Mouse (Mus musculus): ENCODE results near the gene Nebl. TPM values are rescaled to one million over a fixed set of nuclear protein-coding genes. Genes with fewer than 3 reads are reported as not detected.

The Nebl gene
- total RNA-seq (2017): 0.11 to 4.9 TPM (median 0.38 TPM) in 3 replicates

- no peak for ATAC-seq (replicated peaks; ENCODE audit: insufficient number of reproducible peaks, low FRiP score, low TSS enrichment, poor library complexity, severe bottlenecking)
Observed at GRCm38 (mm10) chr2:17730957-17731830, at the start of gene Nebl. Nebl (minus strand) TSS chr2:17731464.

DNA sequence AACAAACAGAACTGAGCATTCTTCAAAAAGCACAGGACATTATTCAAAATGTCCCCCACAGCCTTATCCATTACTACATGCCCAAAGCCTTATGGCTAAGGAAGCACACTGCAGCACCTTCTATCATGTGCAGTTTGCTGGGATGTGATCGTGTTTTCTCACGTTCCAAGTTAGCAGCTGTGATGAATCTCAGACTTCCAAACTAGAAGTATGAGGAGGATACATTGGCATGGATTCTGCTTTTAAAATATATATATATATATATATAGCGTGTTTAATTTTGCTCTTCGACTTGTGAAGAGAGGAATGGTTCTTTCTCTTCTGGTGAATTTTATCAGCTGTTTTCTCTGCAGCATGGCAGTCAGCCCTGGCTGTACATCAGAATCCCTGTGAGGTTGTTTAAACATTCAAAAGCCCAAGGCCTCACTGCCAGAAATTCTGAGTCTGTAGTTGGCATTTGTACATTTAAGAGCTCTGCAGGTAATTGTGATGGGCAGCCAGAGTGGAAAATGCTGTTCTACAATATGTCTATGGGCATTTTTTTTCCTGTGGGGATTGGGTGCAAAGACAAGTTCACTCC is 39.1 kb upstream of the Nebl start:
- no peak for ATAC-seq (replicated peaks; ENCODE audit: insufficient number of reproducible peaks, low FRiP score, low TSS enrichment, poor library complexity, severe bottlenecking)

- ATAC-seq (replicated peaks; ENCODE audit: insufficient number of reproducible peaks, low FRiP score, low TSS enrichment, poor library complexity, severe bottlenecking): no peak
Observed at GRCm38 (mm10) chr2:17769242-17769755, 38.0 kb upstream of the Nebl start.

DNA sequence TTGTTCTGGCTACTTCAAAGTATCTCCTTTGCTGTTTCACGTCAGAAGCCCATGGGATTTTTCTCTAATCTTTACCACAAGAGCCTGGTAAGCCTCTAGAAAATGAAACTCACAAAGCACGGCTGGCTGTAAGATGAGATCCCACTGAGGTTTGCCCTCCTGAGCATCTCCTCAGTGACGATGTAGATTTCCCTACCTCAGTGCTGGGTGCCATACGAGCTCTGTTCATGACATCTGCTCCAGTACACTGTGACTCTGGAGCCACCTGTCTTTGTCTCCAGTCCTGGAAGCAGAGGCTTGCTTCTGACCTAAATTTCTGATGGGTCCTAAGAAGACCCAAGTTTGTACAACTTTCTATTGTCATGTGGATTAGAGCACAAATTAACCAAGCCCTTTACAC is 25.0 kb upstream of the Nebl start:
- ATAC-seq (replicated peaks; ENCODE audit: insufficient number of reproducible peaks, low FRiP score, low TSS enrichment, poor library complexity, severe bottlenecking): no peak

GRCm38 (mm10) chr2:17742051-17742763 is 10.9 kb upstream of the Nebl start:
- ATAC-seq (replicated peaks; ENCODE audit: insufficient number of reproducible peaks, low FRiP score, low TSS enrichment, poor library complexity, severe bottlenecking): no peak

DNA sequence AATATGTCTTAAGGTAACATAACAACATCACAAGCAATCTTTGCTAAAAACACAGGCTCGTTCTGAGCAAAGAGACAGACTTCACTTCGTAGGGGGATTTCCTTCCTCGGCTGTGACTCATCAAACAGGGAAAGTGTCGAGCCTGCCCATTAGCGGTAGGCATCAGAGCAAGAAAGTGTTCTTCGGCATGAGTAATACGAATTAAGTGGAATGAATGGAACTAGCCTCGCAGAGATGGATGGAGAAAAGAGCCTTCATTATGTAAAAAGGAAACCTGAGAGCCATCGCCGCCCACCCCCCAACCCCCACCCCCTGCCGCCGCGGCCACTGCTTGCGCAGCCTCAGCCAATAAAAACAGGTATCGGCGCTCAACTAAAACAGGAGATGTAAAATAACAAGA is 10.3 kb upstream of the Nebl start:
- no peak for ATAC-seq (replicated peaks; ENCODE audit: insufficient number of reproducible peaks, low FRiP score, low TSS enrichment, poor library complexity, severe bottlenecking)

DNA sequence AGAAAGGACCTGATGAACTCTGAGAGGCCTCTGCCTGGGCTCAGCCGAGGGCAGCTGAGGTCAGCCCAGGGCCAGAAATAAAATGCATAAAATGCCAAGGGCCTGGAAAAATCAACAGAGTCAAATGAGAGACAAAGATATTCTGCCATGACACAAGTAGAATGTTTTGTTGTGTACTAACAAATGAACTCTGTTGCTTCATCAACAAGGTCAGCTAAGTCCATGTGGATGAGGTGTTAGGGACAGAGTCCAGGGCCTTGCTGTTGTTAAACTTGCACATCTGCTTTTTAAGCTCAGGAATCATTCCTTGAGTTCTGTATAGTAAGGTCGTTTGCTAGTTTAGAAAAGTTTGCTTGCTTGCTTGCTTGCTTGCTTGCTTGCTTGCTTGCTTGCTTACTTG is 9.2 kb upstream of the Nebl start:
- no peak for ATAC-seq (replicated peaks; ENCODE audit: insufficient number of reproducible peaks, low FRiP score, low TSS enrichment, poor library complexity, severe bottlenecking)

DNA sequence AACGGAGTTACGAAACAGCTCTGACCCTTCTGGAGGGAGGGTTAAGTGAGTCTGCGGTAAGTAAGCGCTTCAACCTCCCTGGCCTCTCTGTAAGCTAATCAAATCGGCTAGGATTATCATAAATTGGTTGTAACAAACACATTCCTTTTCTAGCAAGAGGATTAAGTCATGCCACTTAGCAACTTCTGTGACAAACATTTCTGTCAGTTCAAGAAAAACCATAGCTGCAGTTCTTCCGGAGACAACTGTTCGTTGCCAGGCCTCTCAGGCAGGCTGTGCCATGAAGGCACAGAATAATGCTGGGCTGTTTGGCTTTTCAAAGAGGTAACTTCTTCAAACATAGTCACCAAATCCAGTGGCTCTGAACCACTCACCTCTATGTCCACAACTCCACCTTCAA is 946 bp upstream of the Nebl start:
- no peak for ATAC-seq (replicated peaks; ENCODE audit: insufficient number of reproducible peaks, low FRiP score, low TSS enrichment, poor library complexity, severe bottlenecking)

DNA sequence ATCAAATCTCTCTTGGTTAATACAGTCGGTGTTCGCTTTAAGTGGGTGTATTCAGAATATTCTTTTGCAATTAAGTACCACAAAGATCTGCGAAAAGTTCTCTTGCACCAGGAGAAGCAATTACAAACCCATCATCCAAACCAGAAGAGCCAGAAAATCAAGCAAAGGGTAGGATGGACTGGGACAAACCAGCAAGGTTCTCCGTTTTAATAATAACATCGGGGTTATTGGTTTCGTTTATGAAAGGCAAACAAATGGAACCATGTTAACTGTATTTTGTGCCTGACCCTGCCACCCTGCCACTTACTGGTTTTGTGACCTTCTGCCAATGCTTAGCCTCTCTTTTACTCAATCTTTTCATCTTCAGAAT is 552 bp upstream of the Nebl start:
- ATAC-seq (replicated peaks; ENCODE audit: insufficient number of reproducible peaks, low FRiP score, low TSS enrichment, poor library complexity, severe bottlenecking): no peak

GRCm38 (mm10) chr2:17730648-17730956 is 662 bp downstream of the Nebl start:
- ATAC-seq (replicated peaks; ENCODE audit: insufficient number of reproducible peaks, low FRiP score, low TSS enrichment, poor library complexity, severe bottlenecking): no peak

DNA sequence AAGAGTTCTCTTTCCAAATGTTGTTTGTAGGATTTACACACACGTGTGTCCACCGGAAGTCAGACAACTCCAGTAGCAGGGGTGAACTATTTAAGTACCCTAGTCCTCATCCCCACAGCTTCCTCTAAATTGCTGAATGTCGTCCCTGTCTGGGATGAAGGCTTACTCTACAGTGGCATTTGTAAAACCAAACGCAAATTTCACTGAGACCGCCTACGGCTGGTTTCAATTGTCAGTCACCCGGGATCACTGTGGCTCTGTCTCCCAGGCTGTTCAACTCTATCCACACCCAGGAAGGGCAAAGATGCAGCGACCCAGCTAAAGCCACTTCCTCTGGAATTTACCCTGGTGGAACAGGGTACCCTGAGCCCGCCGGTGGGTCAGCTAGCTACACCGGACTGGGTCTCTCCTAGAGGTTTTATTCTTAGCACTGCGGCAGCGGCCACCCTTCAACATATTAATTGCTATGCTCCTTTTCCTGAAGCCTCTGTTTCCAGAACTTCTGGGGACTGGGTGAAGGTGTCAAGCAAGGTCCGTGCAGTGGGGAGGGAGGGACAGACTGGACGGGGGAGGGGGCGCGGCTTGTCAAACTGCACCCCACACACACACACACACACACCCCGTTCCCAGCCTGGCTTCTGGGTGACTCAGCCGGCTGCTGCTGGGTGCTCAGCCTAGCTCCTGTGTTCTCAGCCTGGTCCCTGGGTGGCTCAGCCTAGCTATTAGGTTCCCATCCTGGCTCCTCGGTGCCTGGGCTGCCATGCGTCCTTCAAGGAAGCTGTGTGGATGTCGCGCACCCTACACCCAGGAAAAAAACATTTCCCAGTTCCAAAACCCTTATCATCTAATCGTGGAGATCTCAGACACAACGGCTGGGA is 1.3 kb downstream of the Nebl start:
- no peak for ATAC-seq (replicated peaks; ENCODE audit: insufficient number of reproducible peaks, low FRiP score, low TSS enrichment, poor library complexity, severe bottlenecking)

- no peak for ATAC-seq (replicated peaks; ENCODE audit: insufficient number of reproducible peaks, low FRiP score, low TSS enrichment, poor library complexity, severe bottlenecking)
Observed at GRCm38 (mm10) chr2:17724405-17724804, 6.9 kb downstream of the Nebl start.

GRCm38 (mm10) chr2:17723268-17724019 is 7.8 kb downstream of the Nebl start:
- no peak for ATAC-seq (replicated peaks; ENCODE audit: insufficient number of reproducible peaks, low FRiP score, low TSS enrichment, poor library complexity, severe bottlenecking)

DNA sequence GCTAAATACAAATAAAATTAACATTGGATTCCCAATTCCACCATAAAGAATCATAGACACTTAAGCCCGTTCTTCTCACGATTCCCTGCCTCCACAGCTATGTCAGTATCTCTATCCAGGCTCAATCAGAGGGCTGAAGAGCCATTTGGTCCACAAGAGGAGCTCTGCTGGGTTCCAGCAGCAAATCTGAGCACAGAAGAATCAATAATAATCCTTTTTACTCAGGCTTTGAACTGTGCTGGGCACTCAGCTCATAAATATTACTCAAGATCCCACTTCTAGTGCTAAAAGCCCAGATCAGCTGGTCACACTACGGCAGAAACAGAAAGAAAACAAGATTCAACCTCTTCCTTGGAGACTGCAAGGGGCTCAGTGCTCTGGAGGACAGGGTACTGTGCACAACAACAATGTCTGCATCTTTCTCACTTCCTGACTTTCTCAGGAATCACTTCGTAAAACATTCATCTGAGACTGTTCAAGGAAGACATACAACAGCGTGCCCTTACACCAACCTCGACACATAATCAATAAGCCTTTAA is 10.0 kb downstream of the Nebl start:
- no peak for ATAC-seq (replicated peaks; ENCODE audit: insufficient number of reproducible peaks, low FRiP score, low TSS enrichment, poor library complexity, severe bottlenecking)

- ATAC-seq (replicated peaks; ENCODE audit: insufficient number of reproducible peaks, low FRiP score, low TSS enrichment, poor library complexity, severe bottlenecking): no peak
Observed at GRCm38 (mm10) chr2:17718281-17718680, 13.0 kb downstream of the Nebl start.

GRCm38 (mm10) chr2:17717200-17717599 is 14.1 kb downstream of the Nebl start:
- no peak for ATAC-seq (replicated peaks; ENCODE audit: insufficient number of reproducible peaks, low FRiP score, low TSS enrichment, poor library complexity, severe bottlenecking)

DNA sequence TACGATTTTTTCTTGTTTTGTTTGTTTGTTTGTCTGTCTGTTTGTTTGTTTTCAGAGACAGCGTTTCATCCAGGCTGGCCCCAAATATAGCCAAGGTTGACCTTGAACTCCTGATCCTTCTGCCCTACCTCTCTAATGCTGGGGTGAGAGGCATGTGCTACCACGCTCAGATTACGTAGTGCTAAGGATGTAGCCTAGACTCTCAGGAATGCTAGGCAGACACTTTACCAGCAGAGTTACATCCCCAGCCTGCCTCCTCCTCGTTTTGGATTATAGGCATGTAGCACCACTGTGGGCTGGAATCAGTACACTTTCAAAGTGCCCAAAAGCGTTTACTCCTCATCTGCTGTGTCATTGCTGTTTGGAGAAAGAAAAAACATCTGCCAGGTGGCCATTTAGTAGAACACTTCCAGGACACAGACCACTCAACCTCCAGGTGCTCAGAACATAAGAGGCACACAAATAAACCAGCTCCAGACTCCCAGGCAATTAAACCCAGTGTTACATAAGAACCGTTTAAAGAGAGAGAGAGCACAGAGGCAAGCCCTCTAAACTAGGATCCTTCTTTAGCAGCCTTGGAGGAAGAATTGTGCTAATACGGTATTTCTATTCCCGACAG is 16.0 kb downstream of the Nebl start:
- ATAC-seq (replicated peaks; ENCODE audit: insufficient number of reproducible peaks, low FRiP score, low TSS enrichment, poor library complexity, severe bottlenecking): no peak

GRCm38 (mm10) chr2:17714661-17715060 is 16.6 kb downstream of the Nebl start:
- no peak for ATAC-seq (replicated peaks; ENCODE audit: insufficient number of reproducible peaks, low FRiP score, low TSS enrichment, poor library complexity, severe bottlenecking)
